Comparison of ENCODE assay signal across 20 mouse cellular contexts in genomic region chr5:76635592-76635991, GRCm38 (mm10). TPM values are rescaled to one million over a fixed set of nuclear protein-coding genes. Genes with fewer than 3 reads are reported as not detected.
DNase-seq lines count a peak whose midpoint lies in the region; ATAC-seq and TF ChIP-seq lines count a peak whose summit lies in the region.
"Had no signal": no experiment of that assay in that cellular context is flagged by ENCODE, and none has a peak within 500 bp of the region (broad histone marks: within the 10 kb centered on the region; RNA-seq: fewer than 3 reads in every experiment).

No protein-coding gene starts in this region.

- no peaks in the 10 kb centered on the region for H3K4me1 ChIP-seq in intestine, postnatal 0 days (replicated peaks; ENCODE audit: control insufficient read depth, insufficient read depth, low read length)
- no peaks in the 10 kb centered on the region for H3K4me1 ChIP-seq in intestine, embryonic 16.5 days (ENCODE audit: control insufficient read depth, insufficient read depth, low read length)
- no peaks in the 10 kb centered on the region for H3K4me1 ChIP-seq in lung, postnatal 0 days (ENCODE audit: insufficient read depth, low read depth, low read length)
- H3K4me1 ChIP-seq: forebrain, embryonic 10.5 days; neural tube, embryonic 13.5 days had no signal

- H3K27me3 ChIP-seq in intestine, postnatal 0 days (replicated peaks; ENCODE audit: control insufficient read depth, insufficient read depth, low read length), result no peaks in the 10 kb centered on the region
- no peaks in the 10 kb centered on the region for H3K27me3 ChIP-seq in intestine, embryonic 16.5 days (replicated peaks; ENCODE audit: control insufficient read depth, insufficient read depth, low read length)
- H3K27me3 ChIP-seq in lung, postnatal 0 days (replicated peaks; ENCODE audit: insufficient read depth, low read length), result no peaks in the 10 kb centered on the region
- H3K27me3 ChIP-seq: CH12.LX; megakaryocyte, embryonic 14.5 days; neural tube, embryonic 13.5 days had no signal

- DNase-seq in adrenal gland, postnatal 14 days, result peak; percentile 23
- DNase-seq in adrenal gland, adult 8-10 months, result no peak
- DNase-seq in lung, postnatal 0 days (ENCODE audit: low spot score), result peak; percentile 54
- DNase-seq in lung, postnatal 25 days (ENCODE audit: low spot score), result no peak
- DNase-seq in cerebellum, adult 18-20 months, result no peak
- DNase-seq: cerebellum, adult 11-12 months; cerebellum, postnatal 25 days; gastrocnemius, postnatal 10 days; heart, adult 2 months; layer of hippocampus, postnatal 36 days; midbrain, embryonic 14.5 days; right cerebral cortex, adult 18-20 months; thymus, postnatal 25 days had no signal

- H3K36me3 ChIP-seq in intestine, postnatal 0 days (ENCODE audit: control insufficient read depth, insufficient read depth), result peaks cover 61% of the 10 kb centered on the region
- peaks cover 5% of the 10 kb centered on the region for H3K36me3 ChIP-seq in intestine, embryonic 16.5 days (ENCODE audit: control insufficient read depth, insufficient read depth, low read length)
- peaks cover 19% of the 10 kb centered on the region for H3K36me3 ChIP-seq in lung, postnatal 0 days (ENCODE audit: insufficient read depth, low read length)

- ATAC-seq in intestine, postnatal 0 days, result no peak
- no peak for ATAC-seq in intestine, embryonic 16.5 days
- peak; percentile 77 for ATAC-seq in lung, postnatal 0 days
- ATAC-seq: inflammation-experienced regulatory T-cells, adult 6 months had no signal

- WGBS in intestine, postnatal 0 days, result 92% methylated on average over 2 of the region's 2 CpGs
- WGBS in intestine, embryonic 16.5 days, result 79% methylated on average over 2 of the region's 2 CpGs
- WGBS in lung, postnatal 0 days, result 69% methylated on average over 2 of the region's 2 CpGs

- H3K4me3 ChIP-seq in intestine, postnatal 0 days (ENCODE audit: low read depth, low read length), result no peak overlapping the region
- H3K4me3 ChIP-seq in intestine, embryonic 16.5 days (ENCODE audit: low read length), result no peak overlapping the region
- H3K4me3 ChIP-seq in lung, postnatal 0 days (ENCODE audit: low read depth, low read length), result no peak overlapping the region
- H3K4me3 ChIP-seq: forebrain, embryonic 10.5 days; heart, adult 2 months; megakaryocyte, embryonic 14.5 days; neural tube, embryonic 13.5 days had no signal

- no peak for TF ChIP-seq EP300 in lung, postnatal 0 days (IDR thresholded peaks at IDR 0.05)

- H3K27ac ChIP-seq in intestine, postnatal 0 days (ENCODE audit: low read depth, low read length), result no peak overlapping the region
- H3K27ac ChIP-seq in intestine, embryonic 16.5 days (ENCODE audit: low read length), result no peak overlapping the region
- H3K27ac ChIP-seq in lung, postnatal 0 days (ENCODE audit: low read length), result no peak overlapping the region
- H3K27ac ChIP-seq: forebrain, embryonic 10.5 days; heart, adult 2 months; neural tube, embryonic 13.5 days had no signal

- TF ChIP-seq CTCF in intestine, postnatal 0 days (IDR thresholded peaks at IDR 0.05; ENCODE audit: low read depth), result peak; percentile 58
- TF ChIP-seq CTCF in lung, postnatal 0 days (IDR thresholded peaks at IDR 0.05), result peak; percentile 62

- H3K9ac ChIP-seq in intestine, postnatal 0 days (ENCODE audit: low read depth, low read length), result no peak overlapping the region
- H3K9ac ChIP-seq in intestine, embryonic 16.5 days (ENCODE audit: low read depth, low read length), result no peak overlapping the region
- H3K9ac ChIP-seq in lung, postnatal 0 days (replicated peaks; ENCODE audit: low read depth), result no peak overlapping the region
- H3K9ac ChIP-seq: neural tube, embryonic 13.5 days had no signal

- no peak overlapping the region for H3K4me2 ChIP-seq in intestine, postnatal 0 days (replicated peaks; ENCODE audit: low read depth)
- H3K4me2 ChIP-seq in intestine, embryonic 16.5 days (ENCODE audit: low read depth, low read length), result no peak overlapping the region
- H3K4me2 ChIP-seq in lung, postnatal 0 days (replicated peaks; ENCODE audit: low read depth, low read length), result no peak overlapping the region
- H3K4me2 ChIP-seq: neural tube, embryonic 13.5 days had no signal

- no peaks in the 10 kb centered on the region for H3K9me3 ChIP-seq in intestine, postnatal 0 days (ENCODE audit: control insufficient read depth)
- no peaks in the 10 kb centered on the region for H3K9me3 ChIP-seq in intestine, embryonic 16.5 days (ENCODE audit: control insufficient read depth, low read length)
- no peaks in the 10 kb centered on the region for H3K9me3 ChIP-seq in lung, postnatal 0 days (ENCODE audit: low read length)
- H3K9me3 ChIP-seq: forebrain, embryonic 10.5 days; neural tube, embryonic 13.5 days had no signal

RNA-seq across cellular contexts. Expression of gene C530008M17Rik, which starts 20.7 kb away (rescaled TPM):
- total RNA-seq in adrenal gland, postnatal 14 days (2021), result 12.0 and 16.7 TPM in 2 replicates
- 1 to 10 TPM; 8.3 to 9.8 (median 8.7) TPM for total RNA-seq in adrenal gland, adult 8-10 months (2022)
- polyA plus RNA-seq in intestine, postnatal 0 days (2015; fragmentation: Nextera tagmentation; extraction: Ambion mirVana), result 15.3 and 18.1 TPM in 2 replicates
- 10.6 and 11.1 TPM in 2 replicates for polyA plus RNA-seq in intestine, embryonic 16.5 days (2015; fragmentation: Nextera tagmentation; extraction: Ambion mirVana)
- polyA plus RNA-seq in lung, postnatal 0 days (2015; fragmentation: Nextera tagmentation; extraction: Ambion mirVana), result 3.8 and 4.4 TPM in 2 replicates

RNA-seq across cellular contexts. Expression of gene Cep135, which starts 47.1 kb away (rescaled TPM):
- total RNA-seq in adrenal gland, postnatal 14 days (2021), result 6.4 and 6.6 TPM in 2 replicates
- 1 to 10 TPM; 3.7 to 7.3 (median 5.6) TPM for total RNA-seq in adrenal gland, adult 8-10 months (2022)
- 1.9 TPM in 2 replicates for polyA plus RNA-seq in intestine, postnatal 0 days (2015; fragmentation: Nextera tagmentation; extraction: Ambion mirVana)
- 3.9 and 4.8 TPM in 2 replicates for polyA plus RNA-seq in intestine, embryonic 16.5 days (2015; fragmentation: Nextera tagmentation; extraction: Ambion mirVana)
- polyA plus RNA-seq in lung, postnatal 0 days (2015; fragmentation: Nextera tagmentation; extraction: Ambion mirVana), result 3.8 and 4.1 TPM in 2 replicates

Comparison
In these comparisons a context has a peak if more than half of its experiments do, and no peak if none do; other contexts are left out.
1. DNase-seq: peak in adrenal gland, postnatal 14 days (single experiment) and lung, postnatal 0 days (single experiment); none in adrenal gland, adult 8-10 months (single experiment), lung, postnatal 25 days (single experiment) and cerebellum, adult 18-20 months (0 of 2).